In genomic region chr10:105850286-105850685, GRCm38 (mm10) we compare ENCODE assay signal across 13 mouse cellular contexts. TPM values are rescaled to one million over a fixed set of nuclear protein-coding genes. Genes with fewer than 3 reads are reported as not detected.
DNase-seq lines count a peak whose midpoint lies in the region; ATAC-seq lines count a peak whose summit lies in the region.
"Had no signal": no experiment of that assay in that cellular context is flagged by ENCODE, and none has a peak within 500 bp of the region (broad histone marks: within the 10 kb centered on the region; RNA-seq: fewer than 3 reads in every experiment).

No protein-coding gene starts in this region.

- H3K4me1 ChIP-seq in hindbrain, embryonic 15.5 days (replicated peaks), result no peaks in the 10 kb centered on the region
- no peaks in the 10 kb centered on the region for H3K4me1 ChIP-seq in hindbrain, embryonic 13.5 days (replicated peaks)
- H3K4me1 ChIP-seq: neural tube, embryonic 12.5 days had no signal

- no peak overlapping the region for H3K27ac ChIP-seq in hindbrain, embryonic 15.5 days (replicated peaks)
- H3K27ac ChIP-seq in hindbrain, embryonic 13.5 days, result no peak overlapping the region
- H3K27ac ChIP-seq: hindbrain, embryonic 14.5 days; neural tube, embryonic 12.5 days had no signal

- no peaks in the 10 kb centered on the region for H3K9me3 ChIP-seq in hindbrain, embryonic 15.5 days
- no peaks in the 10 kb centered on the region for H3K9me3 ChIP-seq in hindbrain, embryonic 13.5 days
- H3K9me3 ChIP-seq: neural tube, embryonic 12.5 days had no signal

- DNase-seq in MN1 (ENCODE audit: low spot score), result peak; percentile 32
- peak; percentile 25 for DNase-seq in cerebellum, adult 11 months
- peak; percentile 50 to 68 for DNase-seq in cerebellum, postnatal 14 days
- DNase-seq in thymus, adult 18-20 months, result no peak
- DNase-seq: adrenal gland, postnatal 25 days; kidney, adult 9 months; liver, postnatal 0 days had no signal

- ATAC-seq in hindbrain, embryonic 15.5 days (ENCODE audit: low FRiP score, low read depth), result peak; percentile 61; the same call in 1 of the 2 replicates
- ATAC-seq in hindbrain, embryonic 13.5 days (ENCODE audit: low FRiP score), result no peak
- no peak for ATAC-seq in inflammation-experienced regulatory T-cells, adult 6 months
- ATAC-seq: liver, postnatal 0 days; Patski had no signal

- peaks cover 39% of the 10 kb centered on the region for H3K36me3 ChIP-seq in hindbrain, embryonic 15.5 days
- H3K36me3 ChIP-seq in hindbrain, embryonic 13.5 days, result peaks cover 52% of the 10 kb centered on the region

- 84% methylated on average over 5 of the region's 5 CpGs for WGBS in hindbrain, embryonic 15.5 days
- 87% methylated on average over 5 of the region's 5 CpGs for WGBS in hindbrain, embryonic 13.5 days

- H3K4me3 ChIP-seq in hindbrain, embryonic 15.5 days, result no peak overlapping the region
- no peak overlapping the region for H3K4me3 ChIP-seq in hindbrain, embryonic 13.5 days
- H3K4me3 ChIP-seq: neural tube, embryonic 12.5 days had no signal

- no peaks in the 10 kb centered on the region for H3K27me3 ChIP-seq in hindbrain, embryonic 15.5 days
- H3K27me3 ChIP-seq in hindbrain, embryonic 13.5 days, result no peaks in the 10 kb centered on the region
- H3K27me3 ChIP-seq: neural tube, embryonic 12.5 days; Patski had no signal

- H3K4me2 ChIP-seq in hindbrain, embryonic 15.5 days, result no peak overlapping the region
- H3K4me2 ChIP-seq in hindbrain, embryonic 13.5 days, result no peak overlapping the region
- H3K4me2 ChIP-seq: hindbrain, embryonic 14.5 days; neural tube, embryonic 12.5 days had no signal

- no peak overlapping the region for H3K9ac ChIP-seq in hindbrain, embryonic 15.5 days
- no peak overlapping the region for H3K9ac ChIP-seq in hindbrain, embryonic 13.5 days
- H3K9ac ChIP-seq: hindbrain, embryonic 14.5 days; liver, postnatal 0 days; neural tube, embryonic 12.5 days had no signal

RNA-seq across cellular contexts. Expression of gene Mettl25, which starts 9.1 kb away (rescaled TPM):
- 13.5 and 14.4 TPM in 2 replicates for polyA plus RNA-seq in hindbrain, embryonic 15.5 days (2015; fragmentation: Nextera tagmentation; extraction: Ambion mirVana)
- polyA plus RNA-seq in hindbrain, embryonic 13.5 days (2015; fragmentation: Nextera tagmentation; extraction: Ambion mirVana), result 14.4 and 14.5 TPM in 2 replicates
- 1 to 10 TPM; 4.7 to 6.4 (median 4.8) TPM for polyA plus RNA-seq in inflammation-experienced regulatory T-cells, adult 6 months (2017; shearing (Covaris generic))

RNA-seq across cellular contexts. Expression of gene Ccdc59, which starts 9.4 kb away (rescaled TPM):
- polyA plus RNA-seq in hindbrain, embryonic 15.5 days (2015; fragmentation: Nextera tagmentation; extraction: Ambion mirVana), result 38.2 and 38.9 TPM in 2 replicates
- 48.1 and 50.2 TPM in 2 replicates for polyA plus RNA-seq in hindbrain, embryonic 13.5 days (2015; fragmentation: Nextera tagmentation; extraction: Ambion mirVana)
- 10 to 100 TPM; 63.7 to 67.7 (median 66.1) TPM for polyA plus RNA-seq in inflammation-experienced regulatory T-cells, adult 6 months (2017; shearing (Covaris generic))

Comparison
In these comparisons a context has a peak if more than half of its experiments do, and no peak if none do; other contexts are left out.
1. DNase-seq: peak in MN1 (single experiment), cerebellum, adult 11 months (single experiment) and cerebellum, postnatal 14 days (2 of 2); none in thymus, adult 18-20 months (0 of 2).